Mouse (Mus musculus): ENCODE results near the gene Ccnd3. TPM values are rescaled to one million over a fixed set of nuclear protein-coding genes. Genes with fewer than 3 reads are reported as not detected.

The Ccnd3 gene
- total and polyA plus RNA-seq, 3 experiments, result 143 to 568 TPM; not detected in 1

GRCm38 (mm10) chr17:47524991-47525390 lies 20.1 kb downstream of the Ccnd3 start:
- no peaks in the 10 kb centered on the region for H3K9me3 ChIP-seq (replicated peaks; ENCODE audit: insufficient read depth, low read length)
- no peak for TF ChIP-seq POLR2AphosphoS2 (IDR thresholded peaks at IDR 0.05; ENCODE audit: low read length)
- no peak for TF ChIP-seq TCF12 (IDR thresholded peaks at IDR 0.05; ENCODE audit: low read depth, low read length)
- no peak for TF ChIP-seq MAX (IDR thresholded peaks at IDR 0.05; ENCODE audit: low read length)
- TF ChIP-seq POLR2A (IDR thresholded peaks at IDR 0.05; ENCODE audit: control insufficient read depth in 1 of 2, insufficient read depth in 1 of 2, low read depth in 1 of 2, low read length in 2 of 2, poor library complexity in 1 of 2), result no peak
- no peak for TF ChIP-seq E2F4 (IDR thresholded peaks at IDR 0.05; ENCODE audit: borderline replicate concordance, low read depth, low read length)
- no peak overlapping the region for H3K4me3 ChIP-seq (ENCODE audit: control insufficient read depth in 1 of 2, insufficient read depth in 1 of 2, low read depth in 2 of 2, low read length in 2 of 2)
- peaks cover 2% of the 10 kb centered on the region; the same call in 1 of the 2 replicates for H3K79me2 ChIP-seq (ENCODE audit: control insufficient read depth, insufficient read depth, low read length, poor library complexity)
- H3K4me1 ChIP-seq (ENCODE audit: control insufficient read depth in 1 of 2, insufficient read depth in 2 of 2, low read length in 2 of 2), result peaks cover 13 to 20% of the 10 kb centered on the region in 2 experiments
- H3K36me3 ChIP-seq (ENCODE audit: control insufficient read depth in 1 of 2, insufficient read depth in 2 of 2, low read length in 2 of 2), result peaks cover 0 to 18% of the 10 kb centered on the region in 2 experiments; a peak in 2 of 4 replicates
- H3K27ac ChIP-seq (ENCODE audit: control insufficient read depth, low read depth, low read length), result no peak overlapping the region
- no peak for DNase-seq (ENCODE audit: low read depth, low spot score)
- H3K9ac ChIP-seq (ENCODE audit: control insufficient read depth, low read depth, low read length, poor library complexity, severe bottlenecking), result no peak overlapping the region
- no peaks in the 10 kb centered on the region for H3K27me3 ChIP-seq (ENCODE audit: control insufficient read depth in 1 of 2, insufficient read depth in 2 of 2, low read length in 2 of 2)

GRCm38 (mm10) chr17:47526856-47527520 lies 22.1 kb downstream of the Ccnd3 start:
- Histone ChIP-seq H3K36me3 (ENCODE audit: control insufficient read depth in 1 of 2, insufficient read depth in 2 of 2, low read length in 2 of 2) (peaks cover 0 to 12% of the 10 kb centered on the region in 2 experiments; a peak in 2 of 4 replicates), H3K9ac (ENCODE audit: control insufficient read depth, low read depth, low read length, poor library complexity, severe bottlenecking) (no peak overlapping the region), H3K27me3 (ENCODE audit: control insufficient read depth in 1 of 2, insufficient read depth in 2 of 2, low read length in 2 of 2) (no peaks in the 10 kb centered on the region), H3K4me1 (ENCODE audit: control insufficient read depth in 1 of 2, insufficient read depth in 2 of 2, low read length in 2 of 2) (peaks cover 10 to 11% of the 10 kb centered on the region in 2 experiments), H3K9me3 (replicated peaks; ENCODE audit: insufficient read depth, low read length) (no peaks in the 10 kb centered on the region), H3K4me3 (ENCODE audit: control insufficient read depth in 1 of 2, insufficient read depth in 1 of 2, low read depth in 2 of 2, low read length in 2 of 2) (no peak overlapping the region), H3K79me2 (ENCODE audit: control insufficient read depth, insufficient read depth, low read length, poor library complexity) (peaks cover under 1% of the 10 kb centered on the region; the same call in 1 of the 2 replicates), H3K27ac (ENCODE audit: control insufficient read depth, low read depth, low read length) (no peak overlapping the region)
- no peak for TF ChIP-seq ETS1 (IDR thresholded peaks at IDR 0.05; ENCODE audit: low read depth, low read length)
- no peak for TF ChIP-seq KAT2A (conservative IDR thresholded peaks at IDR 0.05; ENCODE audit: low read depth, low read length)
- TF ChIP-seq ZNF384 (IDR thresholded peaks at IDR 0.05; ENCODE audit: low read depth, low read length), result no peak
- no peak for TF ChIP-seq MAZ (IDR thresholded peaks at IDR 0.05; ENCODE audit: low read depth, low read length)
- no peak for TF ChIP-seq MYB (IDR thresholded peaks at IDR 0.05; ENCODE audit: low read depth, low read length)
- TF ChIP-seq JUND (IDR thresholded peaks at IDR 0.05; ENCODE audit: low read depth, low read length), result no peak
- TF ChIP-seq EP300 (IDR thresholded peaks at IDR 0.05; ENCODE audit: low read depth in 1 of 2, low read length in 2 of 2), result no peak
- no peak for TF ChIP-seq MAX (IDR thresholded peaks at IDR 0.05; ENCODE audit: low read length)
- no peak for TF ChIP-seq MAFK (IDR thresholded peaks at IDR 0.05; ENCODE audit: borderline replicate concordance, low read depth, low read length)
- TF ChIP-seq NRF1 (IDR thresholded peaks at IDR 0.05; ENCODE audit: insufficient read depth, low read depth, low read length, poor library complexity, severe bottlenecking), result no peak
- no peak for TF ChIP-seq POLR2AphosphoS5 (IDR thresholded peaks at IDR 0.05; ENCODE audit: borderline replicate concordance, low read depth, low read length)
- no peak for TF ChIP-seq GATA1 (IDR thresholded peaks at IDR 0.05; ENCODE audit: low read depth, low read length)
- no peak for TF ChIP-seq GABPA (IDR thresholded peaks at IDR 0.05; ENCODE audit: low read depth, low read length)
- no peak for TF ChIP-seq NELFE (IDR thresholded peaks at IDR 0.05; ENCODE audit: low read depth, low read length)
- TF ChIP-seq SMC3 (IDR thresholded peaks at IDR 0.05; ENCODE audit: low read depth, low read length), result no peak
- no peak for TF ChIP-seq ZKSCAN1 (IDR thresholded peaks at IDR 0.05; ENCODE audit: low read depth, low read length)
- no peak for DNase-seq (ENCODE audit: low read depth, low spot score)

Measured in MEL (cell line).